Mouse (Mus musculus): ENCODE results near the gene Rin3. TPM values are rescaled to one million over a fixed set of nuclear protein-coding genes. Genes with fewer than 3 reads are reported as not detected.

Gene Rin3
- total RNA-seq, 2 experiments from 2014 or later, result 21.2 to 27.4 TPM

GRCm38 (mm10) chr12:102413171-102413570 is 130.3 kb downstream of the Rin3 start:
- intact Hi-C loops (cut with DNase I), result no loop called here
- DNase-seq, result peak in 1 of 2 experiments; percentile 38

- intact Hi-C loops (cut with DNase I), result loop anchor here (5.0 kb wide), 1 partner anchor 38 kb away; no protein-coding TSS in a partner anchor
- no peak for DNase-seq
Measured at GRCm38 (mm10) chr12:102414686-102415085, 131.8 kb downstream of the Rin3 start.

- peak; percentile 82 to 88 for DNase-seq
- intact Hi-C loops (cut with DNase I), result loop anchor here (5.0 kb wide), 1 partner anchor 36 kb away; no protein-coding TSS in a partner anchor
Measured at GRCm38 (mm10) chr12:102416391-102416837, 133.6 kb downstream of the Rin3 start.

DNA sequence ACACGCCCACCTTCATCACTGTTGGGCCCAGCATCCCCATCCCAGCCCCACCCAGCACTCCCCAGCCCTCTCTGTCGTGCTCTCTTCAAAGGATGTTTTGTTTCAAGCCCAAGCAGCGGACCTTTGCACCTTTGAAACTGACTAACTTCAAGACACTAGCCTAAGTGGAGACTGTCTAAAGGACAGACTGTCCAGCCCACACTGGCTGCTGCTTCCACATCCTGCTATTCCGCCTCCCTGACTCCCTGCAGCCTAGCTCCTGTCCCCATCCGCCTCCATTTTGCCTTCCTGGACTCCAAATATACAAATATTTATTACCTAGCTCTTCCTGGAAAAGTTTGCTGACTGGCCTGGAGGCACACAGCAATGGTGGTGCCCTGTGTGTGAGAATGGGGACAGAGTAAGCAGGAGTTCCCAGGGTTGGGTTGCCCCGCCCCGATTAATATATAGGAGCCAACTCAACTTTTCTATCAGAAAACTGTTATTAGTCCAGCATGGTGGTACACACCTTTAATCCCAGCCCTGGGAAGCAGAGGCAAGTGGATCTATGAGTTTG is 134.2 kb downstream of the Rin3 start:
- intact Hi-C loops (cut with DNase I), result loop anchor here (5.0 kb wide), 1 partner anchor 35 kb away; no protein-coding TSS in a partner anchor

DNA sequence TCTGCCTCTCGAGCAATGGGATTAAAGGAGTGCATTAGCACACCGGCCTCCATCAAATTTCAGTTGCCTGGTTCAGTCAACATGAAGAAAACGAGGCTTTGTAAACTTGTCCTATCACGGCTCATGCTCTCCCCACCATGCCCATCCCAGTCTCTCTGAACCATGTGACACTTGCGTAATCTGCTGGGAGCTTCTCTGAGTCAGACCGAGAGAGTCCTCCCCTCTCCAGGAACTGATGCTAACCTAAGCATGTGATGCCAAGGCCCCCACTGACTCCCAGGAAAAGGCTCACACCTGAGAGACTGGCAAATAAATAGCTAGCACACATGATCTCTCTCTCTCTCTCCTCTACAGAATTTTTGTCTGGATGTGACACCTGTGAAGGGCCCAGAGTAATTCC is 134.9 kb downstream of the Rin3 start:
- intact Hi-C loops (cut with DNase I), result loop anchor here (5.0 kb wide), 1 partner anchor 35 kb away; no protein-coding TSS in a partner anchor
- no peak for DNase-seq

More for the DNA sequence above, 134.2 kb downstream of the Rin3 start:
- DNase-seq, result no peak

GRCm38 (mm10) chr12:102419544-102419943 is 136.7 kb downstream of the Rin3 start:
- no peak for DNase-seq
- intact Hi-C loops (cut with DNase I), result loop anchor here (5.0 kb wide), 1 partner anchor 33 kb away; no protein-coding TSS in a partner anchor

GRCm38 (mm10) chr12:102420168-102420890 is 137.5 kb downstream of the Rin3 start:
- DNase-seq, result no peak
- intact Hi-C loops (cut with DNase I), result no loop called here

DNA sequence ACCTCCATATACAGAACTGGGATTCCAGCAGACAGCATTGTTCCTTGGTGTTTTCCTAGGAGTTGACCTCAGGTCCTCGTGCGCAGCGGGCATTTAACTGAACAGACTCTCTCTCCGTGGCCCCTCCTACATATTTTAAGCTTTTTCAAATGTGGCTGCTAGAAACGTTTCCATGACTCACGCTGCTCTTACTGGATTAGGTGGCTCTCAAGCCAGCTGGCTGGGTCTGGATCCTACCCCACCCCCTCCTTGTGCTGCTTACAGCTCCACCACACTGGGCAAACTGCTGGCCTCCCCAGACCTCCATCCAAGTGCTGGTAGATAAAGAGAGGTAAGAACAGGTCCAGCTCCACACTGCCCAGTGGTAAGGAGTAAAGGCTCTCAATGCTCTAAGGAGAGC is 139.2 kb downstream of the Rin3 start:
- DNase-seq, result peak; percentile 88 to 90
- intact Hi-C loops (cut with DNase I), result no loop called here

DNA sequence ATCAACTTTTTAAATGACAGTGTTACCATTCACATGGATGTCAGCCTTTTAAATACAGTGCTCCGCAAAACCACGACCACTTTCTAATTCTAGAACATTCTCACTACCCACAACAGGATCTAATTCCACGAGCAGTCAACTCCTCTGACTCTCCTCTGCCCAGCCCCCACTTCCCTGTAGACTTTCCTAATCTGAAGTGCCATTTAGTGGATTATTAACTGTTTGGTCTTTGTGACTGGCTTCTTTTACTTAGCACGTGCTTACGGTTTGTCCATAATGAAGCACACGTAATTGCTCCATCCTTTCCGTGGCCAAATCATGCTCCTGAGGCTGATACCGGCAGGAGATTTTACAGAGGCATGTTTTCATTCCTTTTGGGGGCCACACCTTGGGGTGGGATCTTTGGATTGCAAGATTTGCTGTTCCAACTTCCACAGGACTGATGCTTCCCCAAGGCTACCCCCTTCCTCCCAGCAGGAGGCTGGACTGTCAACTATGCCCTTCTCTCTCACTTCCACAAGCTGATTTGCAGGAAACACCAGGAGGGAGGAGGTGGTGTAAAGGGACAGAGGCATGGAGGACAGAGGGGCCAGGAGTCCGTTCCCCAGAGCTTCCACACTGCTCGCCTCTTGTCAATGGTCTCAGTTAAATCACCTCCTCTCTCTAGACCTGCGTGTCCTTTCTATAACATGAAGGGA is 139.9 kb downstream of the Rin3 start:
- DNase-seq, result no peak
- intact Hi-C loops (cut with DNase I), result no loop called here

DNA sequence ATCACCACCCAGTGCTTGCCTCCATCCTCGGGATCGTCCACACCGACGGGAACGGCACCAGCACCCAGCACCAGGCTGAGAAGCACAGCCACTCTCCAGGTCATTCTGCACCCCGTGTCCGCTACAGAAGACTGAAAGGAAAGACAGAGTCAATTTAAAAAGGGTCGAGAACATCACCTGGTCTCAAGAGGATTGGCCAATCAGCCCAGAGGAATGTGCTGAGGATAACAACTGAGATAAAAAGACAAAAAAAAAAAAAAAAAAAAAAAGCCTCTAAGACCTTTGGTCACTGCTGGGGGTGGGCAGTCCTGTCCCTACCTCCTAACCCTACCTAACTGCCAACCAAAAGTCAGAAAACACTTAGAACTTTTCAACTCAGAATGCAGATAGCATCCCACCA is 140.8 kb downstream of the Rin3 start:
- intact Hi-C loops (cut with DNase I), result no loop called here

GRCm38 (mm10) chr12:102424456-102424855 is 141.6 kb downstream of the Rin3 start:
- DNase-seq, result no peak
- intact Hi-C loops (cut with DNase I), result no loop called here

More for the DNA sequence above, 140.8 kb downstream of the Rin3 start:
- DNase-seq, result no peak

- intact Hi-C loops (cut with DNase I), result no loop called here
- no peak for DNase-seq
Measured at GRCm38 (mm10) chr12:102425048-102425578, 142.3 kb downstream of the Rin3 start.

DNA sequence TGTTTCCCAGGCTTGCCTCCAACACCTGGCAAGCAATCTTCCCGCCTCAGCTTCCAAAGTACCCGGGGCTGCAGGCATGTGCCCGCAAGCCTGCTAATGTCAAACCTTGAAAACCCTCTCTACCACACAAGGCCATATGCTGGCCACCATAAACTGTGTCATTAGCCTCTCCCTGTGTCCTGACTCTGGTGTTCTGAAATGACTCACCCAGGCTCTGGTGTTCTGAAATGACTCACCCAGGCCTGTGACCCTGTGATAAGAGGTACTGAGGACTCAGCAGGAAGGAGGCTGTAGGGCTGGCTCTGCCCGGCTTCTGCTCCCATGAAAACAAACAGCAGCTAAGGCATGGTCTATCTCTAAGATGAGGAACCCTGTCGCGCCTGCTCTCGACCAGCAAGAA is 143.4 kb downstream of the Rin3 start:
- no peak for DNase-seq
- intact Hi-C loops (cut with DNase I), result no loop called here

DNA sequence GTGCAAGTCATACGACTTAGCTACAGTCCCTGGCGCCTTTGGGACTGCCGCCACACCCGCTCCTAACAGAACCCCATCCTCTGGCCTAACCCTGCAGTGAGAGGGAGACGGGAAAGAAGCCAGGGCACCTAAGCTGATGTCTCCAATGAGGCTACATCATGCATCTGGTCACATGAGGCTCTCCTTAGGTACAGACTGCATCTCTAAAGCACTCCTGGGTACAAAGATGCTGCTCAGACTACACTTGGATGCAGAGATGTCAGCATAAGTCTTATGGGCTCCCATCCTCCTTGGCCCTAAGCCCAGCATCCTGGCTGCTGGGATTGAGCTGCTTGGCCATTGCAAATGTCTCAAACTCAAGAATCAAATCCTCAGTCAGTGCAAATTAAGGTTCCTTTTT is 146.8 kb downstream of the Rin3 start:
- intact Hi-C loops (cut with DNase I), result no loop called here

GRCm38 (mm10) chr12:102430228-102430627 is 147.4 kb downstream of the Rin3 start:
- intact Hi-C loops (cut with DNase I), result no loop called here

More for the DNA sequence above, 146.8 kb downstream of the Rin3 start:
- no peak for DNase-seq

DNA sequence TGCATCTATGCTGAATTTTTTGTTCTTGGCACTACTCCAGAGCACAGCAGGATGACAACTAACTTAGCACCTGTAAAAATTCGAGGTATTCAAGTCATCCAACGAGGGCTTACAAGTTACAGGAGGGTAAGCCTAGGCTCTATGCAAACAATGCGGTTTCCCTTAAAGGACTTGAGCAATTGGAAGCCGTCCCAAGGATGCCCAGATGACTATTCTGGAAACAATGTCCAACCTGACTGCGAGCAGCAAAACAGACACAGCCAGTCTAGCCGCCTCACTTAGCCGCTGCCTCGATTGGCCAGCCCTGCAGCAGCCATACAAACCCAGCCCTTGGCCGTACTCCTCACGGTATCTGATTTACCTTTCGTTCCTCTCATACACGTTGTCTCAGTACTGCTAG is 149.4 kb downstream of the Rin3 start:
- DNase-seq, result no peak
- intact Hi-C loops (cut with DNase I), result no loop called here

More at GRCm38 (mm10) chr12:102430228-102430627, 147.4 kb downstream of the Rin3 start:
- no peak for DNase-seq

- intact Hi-C loops (cut with DNase I), result no loop called here
- no peak for DNase-seq
Measured at GRCm38 (mm10) chr12:102434107-102434506, 151.3 kb downstream of the Rin3 start.

DNA sequence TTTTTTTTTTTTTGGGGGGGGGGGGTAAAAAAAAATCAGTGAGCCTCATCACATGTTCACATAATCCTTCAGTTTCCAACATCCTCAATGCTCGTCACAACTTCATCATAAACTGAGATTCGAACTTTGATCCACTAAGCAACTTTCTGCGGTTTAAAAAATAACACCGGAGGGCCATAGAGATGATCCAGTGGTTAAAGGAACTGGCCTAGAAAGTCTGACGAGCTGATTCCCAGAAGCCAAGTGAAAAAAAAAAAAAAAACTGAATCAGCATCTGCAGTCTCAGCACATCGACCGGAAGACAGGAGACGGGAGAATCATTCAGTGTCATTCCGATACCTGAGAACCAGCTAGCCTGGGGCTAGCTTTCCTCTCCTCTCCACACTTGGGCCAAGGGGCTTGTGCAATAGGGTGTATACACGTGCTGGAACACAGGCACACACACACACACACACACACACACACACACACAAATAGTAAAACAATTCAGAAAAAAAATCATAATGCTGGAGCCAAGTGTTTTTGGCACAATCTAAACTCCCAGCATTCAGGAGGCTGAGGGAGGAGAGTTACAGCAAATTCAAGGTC is 154.2 kb downstream of the Rin3 start:
- no peak for DNase-seq
- intact Hi-C loops (cut with DNase I), result no loop called here

- peak; percentile 62 to 72 for DNase-seq
- intact Hi-C loops (cut with DNase I), result no loop called here
Measured at GRCm38 (mm10) chr12:102437952-102438351, 155.1 kb downstream of the Rin3 start.

DNA sequence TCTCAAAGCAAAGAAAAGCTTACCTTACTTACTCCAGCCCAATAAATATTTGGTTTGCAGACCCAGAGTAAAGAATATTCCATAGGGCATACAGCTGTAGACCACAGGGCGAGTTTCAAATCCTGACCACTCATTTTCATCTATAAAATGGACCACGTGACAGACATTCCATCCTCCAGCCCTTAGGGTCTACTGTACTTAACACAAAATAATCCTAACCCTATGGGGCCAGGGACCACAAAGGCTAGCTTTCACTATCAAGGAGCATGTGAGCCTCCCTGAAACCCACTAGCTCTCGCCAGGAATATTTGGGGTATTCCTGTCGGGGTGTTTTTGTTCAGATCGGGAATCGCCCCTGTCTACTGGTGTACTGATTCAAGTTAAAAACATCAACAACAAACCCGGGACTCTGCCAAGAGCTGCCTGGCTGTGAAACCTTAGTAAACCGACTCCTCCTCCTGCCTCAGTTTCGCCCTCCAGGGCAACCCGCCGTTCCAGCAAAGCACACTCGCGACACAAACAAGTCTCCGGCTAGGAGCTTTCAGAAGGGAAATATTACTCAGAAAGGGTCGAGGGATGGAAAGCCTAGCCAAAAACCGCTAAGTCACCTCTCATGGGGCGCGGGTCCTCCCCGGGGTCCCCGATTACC is 156.3 kb downstream of the Rin3 start:
- intact Hi-C loops (cut with DNase I), result no loop called here
- no peak for DNase-seq
